Mouse (Mus musculus) midbrain, embryonic 16.5 days (tissue): Measurements from ENCODE around the gene Pdcd10. TPM values are rescaled to one million over a fixed set of nuclear protein-coding genes. Genes with fewer than 3 reads are reported as not detected.

Source experiments
- ATAC-seq: fragments of 200-750 bp; cut with Nextera tagmentation; 2 replicates; pipeline ENCODE4 v1.8.0; 2017; ENCODE audit warnings: moderate TSS enrichment
- H3K27ac ChIP-seq: fragments of 300-500 bp; sonication (generic); 2 replicates; pipeline ENCODE4 v1.5.1; 2014; ENCODE audit warnings: mild to moderate bottlenecking, low read length, mixed read lengths
- H3K27me3 ChIP-seq: fragments of 300-500 bp; sonication (generic); 2 replicates; pipeline ENCODE4 v1.6.1; 2014; ENCODE audit warnings: low read depth, low read length, mixed read lengths; ENCODE audit not compliant: control insufficient read depth, insufficient read depth
- H3K36me3 ChIP-seq: fragments of 300-500 bp; sonication (generic); 2 replicates; pipeline ENCODE4 v1.6.1; 2014; ENCODE audit warnings: mild to moderate bottlenecking, low read length, moderate library complexity, mixed read lengths; ENCODE audit not compliant: control insufficient read depth, insufficient read depth
- H3K4me1 ChIP-seq: fragments of 300-500 bp; sonication (generic); 2 replicates; pipeline ENCODE4 v1.6.1; 2014; ENCODE audit warnings: mild to moderate bottlenecking, low read length, mixed read lengths; ENCODE audit not compliant: control insufficient read depth, insufficient read depth
- H3K4me2 ChIP-seq: fragments of 300-500 bp; sonication (generic); 2 replicates; pipeline ENCODE4 v1.6.1; 2014; ENCODE audit warnings: mild to moderate bottlenecking, low read length, mixed read lengths
- H3K4me3 ChIP-seq: fragments of 300-500 bp; sonication (generic); 2 replicates; pipeline ENCODE4 v1.5.1; 2014; ENCODE audit warnings: low read depth, mild to moderate bottlenecking, low read length, moderate library complexity, mixed read lengths
- H3K9ac ChIP-seq: fragments of 300-500 bp; sonication (generic); 2 replicates; pipeline ENCODE4 v1.6.1; 2014; ENCODE audit warnings: low read depth, low read length, mixed read lengths
- H3K9me3 ChIP-seq: fragments of 300-500 bp; sonication (generic); replicated peaks from 2 replicates; pipeline ENCODE4 v1.6.1; 2014; ENCODE audit warnings: mild to moderate bottlenecking, low read length, mixed read lengths; ENCODE audit not compliant: control insufficient read depth, poor library complexity, severe bottlenecking
- WGBS: fragments of 180-500 bp; shearing (Covaris S2); extraction: QIAGEN DNeasy Blood & Tissue Kit; methylation state at CpG from one replicate; pipeline ENCODE4 v1.1.7; 2014; 5-methylcytosine and 5-hydroxymethylcytosine counted together
- polyA plus RNA-seq: library from polyadenylated mRNA; unstranded; fragments of >200 nt; fragmentation: Nextera tagmentation; extraction: Ambion mirVana; gene quantifications from 2 replicates; pipeline ENCODE4 v1.2.1, GENCODE M21; 2015

Pdcd10 gene
- 73.8 and 76.3 TPM in 2 replicates for polyA plus RNA-seq

DNA sequence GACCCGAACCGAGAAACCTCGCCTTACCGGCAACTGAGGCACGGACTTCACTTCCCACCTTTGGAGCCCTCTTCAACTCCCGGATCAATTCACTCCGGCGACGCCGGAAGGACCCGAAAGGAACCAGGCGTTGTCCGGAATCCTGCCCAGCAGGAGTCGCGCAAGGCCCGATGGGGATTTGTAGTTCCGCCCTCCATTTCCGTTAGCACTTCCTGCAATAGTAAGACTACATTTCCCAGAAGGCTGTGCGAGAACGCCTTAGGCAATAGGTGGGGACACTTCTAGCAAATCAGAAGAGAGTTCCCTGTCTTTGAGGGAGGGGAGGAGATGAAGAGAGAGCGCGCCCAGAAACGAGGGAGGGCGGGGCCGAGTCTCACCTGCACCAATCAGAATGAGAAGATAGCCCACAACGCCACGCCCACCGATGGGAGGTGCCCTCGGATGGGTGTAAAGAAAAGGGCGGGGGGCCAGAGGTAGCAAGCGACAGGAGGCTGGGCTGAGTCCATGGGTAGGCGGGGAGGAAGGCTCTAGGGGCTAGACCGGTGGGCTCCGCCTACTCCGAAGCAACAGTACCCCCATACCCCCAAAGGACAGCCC, at the start of gene Pdcd10:
Pdcd10 (minus strand) TSS at position 162 of the 597 bp plus-strand sequence.
- Histone ChIP-seq H3K9me3 (no peaks in the 10 kb centered on the region), H3K4me3 (peak within 1 kb of the TSS; percentile 82), H3K9ac (peak within 1 kb of the TSS; percentile 90), H3K27me3 (no peaks in the 10 kb centered on the region), H3K4me1 (peaks cover 13% of the 10 kb centered on the region), H3K4me2 (peak within 1 kb of the TSS; percentile 80), H3K36me3 (no peaks in the 10 kb centered on the region), H3K27ac (peak within 1 kb of the TSS; percentile 89)
- ATAC-seq = peak; percentile 97
- 0% methylated on average over 35 of the region's 35 CpGs for WGBS

DNA sequence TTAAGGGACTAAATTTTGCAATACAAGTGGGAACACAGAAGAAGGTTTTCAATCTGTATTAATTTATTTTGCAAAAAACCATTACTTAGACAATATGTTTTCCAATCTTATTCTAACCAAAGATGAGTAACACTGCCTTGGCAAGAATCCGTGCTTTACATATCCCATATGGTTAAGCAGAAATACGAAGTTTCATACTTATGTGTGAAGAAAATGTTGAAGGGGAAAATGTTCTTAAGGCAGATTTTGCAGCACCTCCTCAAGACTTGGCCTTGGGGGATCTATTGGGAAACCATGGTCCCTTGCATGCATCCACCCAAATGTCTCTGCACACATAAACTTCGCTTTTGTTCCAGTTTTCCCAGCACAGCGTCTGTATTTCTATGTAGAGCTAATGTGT, 28.2 kb upstream of the Pdcd10 start:
- Histone ChIP-seq H3K4me2 (no peak overlapping the region), H3K9me3 (no peaks in the 10 kb centered on the region), H3K27ac (no peak overlapping the region), H3K27me3 (no peaks in the 10 kb centered on the region), H3K9ac (no peak overlapping the region), H3K4me1 (no peaks in the 10 kb centered on the region), H3K36me3 (no peaks in the 10 kb centered on the region), H3K4me3 (no peak overlapping the region)
- no peak for ATAC-seq
- WGBS = 93% methylated on average over 4 of the region's 4 CpGs

DNA sequence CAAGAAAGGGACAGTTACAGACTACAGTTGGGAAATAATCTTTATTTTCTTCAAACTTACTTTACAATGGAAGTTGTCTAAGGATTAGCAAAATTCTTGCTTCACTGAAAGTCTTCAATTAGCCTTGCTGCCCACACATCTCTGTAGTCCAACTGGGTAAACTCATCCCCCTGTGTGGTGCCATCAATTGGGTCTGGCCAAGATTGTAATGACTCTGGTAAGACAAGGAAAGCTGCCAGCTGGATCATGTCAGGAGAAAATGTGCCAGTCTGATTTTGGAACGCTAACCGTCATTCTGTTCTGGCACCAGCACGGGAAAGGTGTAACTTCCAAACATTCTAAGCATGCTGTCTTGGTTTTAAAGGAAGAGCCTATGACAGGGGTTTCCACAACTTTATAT, 26.6 kb upstream of the Pdcd10 start:
- Histone ChIP-seq H3K9me3 (no peaks in the 10 kb centered on the region), H3K36me3 (no peaks in the 10 kb centered on the region), H3K4me3 (no peak overlapping the region), H3K27me3 (no peaks in the 10 kb centered on the region), H3K4me2 (no peak overlapping the region), H3K9ac (no peak overlapping the region), H3K4me1 (no peaks in the 10 kb centered on the region), H3K27ac (no peak overlapping the region)
- 87% methylated on average over 3 of the region's 3 CpGs for WGBS
- no peak for ATAC-seq

DNA sequence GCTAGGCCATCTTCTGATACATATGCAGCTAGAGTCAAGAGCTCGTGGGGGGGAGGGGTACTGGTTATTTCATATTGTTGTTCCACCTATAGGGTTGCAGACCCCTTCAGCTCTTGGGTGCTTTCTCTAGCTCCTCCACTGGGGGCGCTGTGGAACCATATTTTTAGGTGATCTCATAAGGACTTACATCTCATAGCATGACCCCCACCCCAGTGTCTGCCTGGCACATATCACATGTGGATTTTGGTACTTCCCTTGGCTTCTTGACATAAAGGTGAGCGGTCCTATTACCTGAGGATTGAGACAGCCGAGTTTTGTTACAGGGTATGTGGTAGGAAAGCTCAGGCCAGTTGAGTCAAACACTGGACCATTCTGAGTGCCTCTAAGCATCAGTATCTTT, 22.7 kb upstream of the Pdcd10 start:
- no peak overlapping the region for H3K9ac ChIP-seq
- H3K36me3 ChIP-seq = 0 out of 2 replicates have a peak, but pooled peaks cover 2% of the 10 kb centered on the region
- no peaks in the 10 kb centered on the region for H3K4me1 ChIP-seq
- H3K27me3 ChIP-seq = no peaks in the 10 kb centered on the region
- no peak overlapping the region for H3K4me2 ChIP-seq
- ATAC-seq = no peak
- H3K9me3 ChIP-seq = no peaks in the 10 kb centered on the region
- H3K27ac ChIP-seq = no peak overlapping the region
- 58% methylated on average over 4 of the region's 4 CpGs for WGBS
- H3K4me3 ChIP-seq = no peak overlapping the region

DNA sequence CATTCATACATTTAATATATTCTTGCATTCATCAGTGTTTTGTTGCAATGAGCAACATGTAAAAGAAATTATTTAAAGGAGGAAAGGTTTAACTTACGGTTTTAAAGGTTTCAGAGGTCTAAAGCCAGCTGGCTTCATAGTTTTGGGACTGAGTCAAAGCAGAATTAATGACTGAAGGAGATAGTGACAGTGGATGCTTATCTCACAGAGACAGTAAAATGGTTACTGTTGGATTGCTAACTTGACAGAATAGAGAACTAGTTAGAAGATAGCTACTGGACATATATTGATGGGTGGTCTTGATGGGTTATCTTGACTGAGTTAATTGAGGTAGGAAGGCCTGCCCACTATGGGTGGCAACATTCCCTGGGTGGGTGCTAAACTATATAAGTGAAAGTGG, 18.9 kb upstream of the Pdcd10 start:
- Histone ChIP-seq H3K27ac (no peak overlapping the region), H3K9ac (no peak overlapping the region), H3K4me1 (no peaks in the 10 kb centered on the region), H3K36me3 (0 out of 2 replicates have a peak, but pooled peaks cover 2% of the 10 kb centered on the region), H3K9me3 (no peaks in the 10 kb centered on the region), H3K4me3 (no peak overlapping the region), H3K27me3 (no peaks in the 10 kb centered on the region), H3K4me2 (no peak overlapping the region)
- no peak for ATAC-seq
- 75% methylated on average over 1 of the region's 1 CpGs for WGBS

DNA sequence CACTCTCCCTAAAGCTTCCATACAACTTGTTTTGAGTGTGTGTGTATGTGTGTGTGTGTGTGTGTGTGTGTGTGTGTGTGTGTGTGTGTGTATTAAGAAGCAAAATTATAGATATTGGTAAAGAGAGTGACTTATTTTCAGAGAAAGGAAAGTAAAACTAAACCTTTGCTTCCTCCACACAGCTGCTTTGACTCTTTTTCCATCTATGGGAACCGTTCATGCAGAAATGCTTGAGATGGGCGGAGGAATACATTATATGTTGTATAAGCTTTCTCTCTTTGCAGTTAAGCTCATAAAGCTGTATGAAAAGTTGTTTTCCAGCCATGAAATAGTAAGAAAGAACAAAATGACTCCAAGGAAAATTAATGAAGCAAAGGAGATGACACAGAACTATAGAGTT, 17.4 kb upstream of the Pdcd10 start:
- Histone ChIP-seq H3K27ac (no peak overlapping the region), H3K9ac (no peak overlapping the region), H3K36me3 (0 out of 2 replicates have a peak, but pooled peaks cover 2% of the 10 kb centered on the region), H3K27me3 (no peaks in the 10 kb centered on the region), H3K9me3 (no peaks in the 10 kb centered on the region), H3K4me1 (no peaks in the 10 kb centered on the region), H3K4me3 (no peak overlapping the region), H3K4me2 (no peak overlapping the region)
- no peak for ATAC-seq
- 82% methylated on average over 2 of the region's 2 CpGs for WGBS

DNA sequence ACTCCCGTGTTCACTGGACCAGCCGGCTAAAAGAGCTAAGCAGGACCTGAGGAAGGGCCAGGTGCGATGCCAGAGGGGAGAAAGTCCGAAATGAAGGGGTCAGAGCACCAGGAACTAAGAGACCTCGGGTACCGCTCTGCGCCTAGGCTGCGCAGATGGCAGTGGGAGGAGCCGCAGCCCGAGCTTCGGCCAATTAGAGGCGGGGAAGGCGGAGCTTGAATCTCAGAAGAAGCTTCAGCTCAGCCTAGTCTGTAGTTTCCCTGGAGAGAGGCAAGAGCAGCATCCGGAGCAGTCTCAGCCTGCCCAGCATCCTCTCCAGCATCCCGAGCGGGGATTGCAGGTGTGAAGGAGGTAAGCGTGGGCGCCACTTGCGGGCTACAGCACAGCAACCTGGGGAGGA, 636 bp upstream of the Pdcd10 start, which contains the start of gene Serpini1:
Serpini1 (plus strand) TSS at position 256 of the 400 bp plus-strand sequence.
- peak; percentile 97 for ATAC-seq
- 0% methylated on average over 19 of the region's 19 CpGs for WGBS

DNA sequence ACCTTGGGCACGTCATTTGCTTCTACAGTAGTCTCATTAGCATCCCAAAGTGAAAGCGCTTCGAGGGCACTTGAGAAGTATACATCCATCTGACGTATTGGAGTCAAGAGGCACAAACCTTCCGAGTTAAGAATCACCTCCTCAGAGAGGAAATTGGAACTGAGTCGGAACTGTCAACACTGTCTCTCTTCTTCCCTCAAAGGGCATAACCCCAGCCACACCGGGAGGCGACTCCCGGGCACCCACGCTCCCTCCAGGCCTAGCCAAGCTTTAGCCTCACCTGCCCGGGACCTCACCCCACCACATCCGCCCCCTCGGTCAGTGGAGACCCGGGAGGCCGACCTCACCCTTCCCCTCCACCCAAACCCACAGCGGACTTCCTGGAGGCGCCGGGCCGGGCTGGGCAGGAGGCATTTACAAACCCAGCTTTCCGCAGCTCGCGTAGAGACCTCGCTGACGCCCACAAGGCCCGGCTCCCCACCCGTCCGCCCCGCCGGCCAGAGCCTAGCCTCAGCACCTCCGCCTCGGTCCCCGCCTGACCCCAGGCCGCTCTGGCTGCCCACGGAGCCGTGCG, 448 bp downstream of the Pdcd10 start:
- H3K4me2 ChIP-seq = peak overlapping the region; percentile 80
- H3K4me3 ChIP-seq = peak overlapping the region; percentile 82
- under 1% methylated on average over 36 of the region's 36 CpGs for WGBS
- H3K36me3 ChIP-seq = no peaks in the 10 kb centered on the region
- H3K4me1 ChIP-seq = peaks cover 11% of the 10 kb centered on the region
- H3K27me3 ChIP-seq = no peaks in the 10 kb centered on the region
- no peak for ATAC-seq
- no peaks in the 10 kb centered on the region for H3K9me3 ChIP-seq
- peak overlapping the region; percentile 90 for H3K9ac ChIP-seq
- peak overlapping the region; percentile 82 for H3K27ac ChIP-seq

More for the DNA sequence above, 636 bp upstream of the Pdcd10 start, which contains the start of gene Serpini1:
- Histone ChIP-seq H3K4me1 (peaks cover 13% of the 10 kb centered on the region), H3K9me3 (no peaks in the 10 kb centered on the region), H3K4me3 (peak within 1 kb of the TSS; percentile 82), H3K4me2 (peak within 1 kb of the TSS; percentile 80), H3K27ac (peak within 1 kb of the TSS; percentile 89), H3K36me3 (no peaks in the 10 kb centered on the region), H3K9ac (peak within 1 kb of the TSS; percentile 90), H3K27me3 (no peaks in the 10 kb centered on the region)

DNA sequence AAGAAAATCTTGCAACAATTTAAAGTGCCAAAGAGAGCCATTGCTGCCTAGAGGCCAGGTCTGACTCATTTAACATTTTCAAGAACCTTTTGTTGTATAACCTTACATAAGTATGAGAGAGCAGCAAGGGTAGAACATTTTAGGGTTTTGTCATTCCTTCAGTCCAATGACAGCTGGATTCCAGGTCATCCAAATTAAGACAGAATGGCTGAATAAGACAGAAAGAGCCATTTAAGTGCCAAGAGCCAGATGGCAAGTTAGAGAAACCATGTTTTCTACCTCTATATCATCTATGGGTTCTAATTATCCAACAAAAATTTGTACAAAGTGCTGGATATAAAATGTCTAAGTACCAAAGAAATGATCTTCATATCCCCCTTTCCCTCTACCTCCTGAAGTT, 5.4 kb downstream of the Pdcd10 start:
- Histone ChIP-seq H3K4me3 (no peak overlapping the region), H3K9ac (no peak overlapping the region), H3K27ac (no peak overlapping the region), H3K4me1 (peaks cover 8% of the 10 kb centered on the region), H3K36me3 (no peaks in the 10 kb centered on the region), H3K4me2 (no peak overlapping the region), H3K27me3 (no peaks in the 10 kb centered on the region), H3K9me3 (no peaks in the 10 kb centered on the region)
- ATAC-seq = no peak
